Mouse (Mus musculus) testis, adult 2 months (tissue): ENCODE data around the gene Mlxipl.

Source experiments
- CTCF ChIP-seq: fragments of 200-500 bp; IDR thresholded peaks from 2 replicates; pipeline ENCODE4 v1.5.1; 2012; ENCODE audit warnings: low read depth, mild to moderate bottlenecking, inconsistent platforms, low read length, moderate library complexity; ENCODE audit not compliant: control insufficient read depth, insufficient read depth, insufficient replicate concordance
- POLR2A ChIP-seq: fragments of 200-500 bp; IDR thresholded peaks from 2 replicates; pipeline ENCODE4 v1.6.1; 2012; ENCODE audit warnings: low read depth, mild to moderate bottlenecking, inconsistent platforms, low read length, moderate library complexity; ENCODE audit not compliant: control insufficient read depth

GRCm38 (mm10) chr5:135134534-135134933 lies 44.8 kb downstream of the Mlxipl start:
- TF ChIP-seq POLR2A (no peak), CTCF (peak; percentile 69; the same call in 1 of the 2 replicates)
